Mouse (Mus musculus) spleen, postnatal 10 days (tissue): ENCODE measurements around the gene Plcb2.

Experiments used
- DNase-seq, 2 experiments: peaks; one replicate each; pipeline ENCODE4 v3.0.0; 2021 to 2022; ENCODE audit warnings: low spot score in 2 of 2

Plcb2 gene

GRCm38 (mm10) chr2:118728337-118728736 lies at the start of gene Plcb2:
TSS of gene Plcb2 (minus strand) at chr2:118728438.
- DNase-seq, result peak; percentile 39 to 62

DNA sequence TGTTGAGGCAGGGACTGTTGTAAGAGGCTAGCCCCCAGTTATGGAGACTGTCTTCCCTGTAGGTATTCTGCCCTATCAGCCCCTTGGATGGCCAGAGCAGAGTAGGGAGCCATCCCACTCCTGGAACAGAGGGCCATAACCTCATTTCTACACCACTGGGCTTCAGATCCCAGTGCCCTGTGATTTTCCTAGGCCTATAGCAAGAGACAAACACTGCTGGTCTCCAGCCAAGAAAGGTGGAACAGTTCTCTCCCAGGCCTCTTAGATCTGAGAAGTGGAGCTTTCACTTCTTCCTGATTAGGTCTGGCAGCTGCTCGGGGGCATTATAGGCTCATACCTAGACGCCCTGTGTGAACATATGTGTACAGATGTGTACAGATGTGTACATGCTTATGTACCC lies 48.1 kb upstream of the Plcb2 start:
- DNase-seq, result no peak

DNA sequence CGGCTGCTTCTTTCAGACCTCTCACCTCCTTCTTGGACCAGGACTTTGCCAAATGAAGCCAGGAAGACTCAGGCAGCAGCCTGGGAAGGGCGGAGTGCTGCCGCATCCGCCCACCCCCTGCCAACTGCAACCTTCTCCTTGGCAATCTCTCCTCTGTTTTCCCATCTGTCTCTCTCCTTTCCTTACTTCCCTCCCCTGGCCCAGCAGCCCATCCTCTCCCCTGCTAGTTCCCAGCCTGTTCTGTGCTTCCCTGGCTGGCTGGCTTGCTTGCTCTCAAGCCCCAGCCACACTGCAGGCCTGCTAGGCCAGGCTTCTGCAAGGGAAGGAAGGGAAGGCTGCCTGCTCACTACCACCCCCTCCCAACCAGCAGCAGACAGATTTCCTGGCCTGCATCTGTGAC lies 47.6 kb upstream of the Plcb2 start:
- DNase-seq, result no peak

- no peak for DNase-seq
These were observed 47.2 kb upstream of the Plcb2 start for GRCm38 (mm10) chr2:118775396-118775795.

- DNase-seq, result no peak
These were observed 46.3 kb upstream of the Plcb2 start for GRCm38 (mm10) chr2:118774536-118774935.

DNA sequence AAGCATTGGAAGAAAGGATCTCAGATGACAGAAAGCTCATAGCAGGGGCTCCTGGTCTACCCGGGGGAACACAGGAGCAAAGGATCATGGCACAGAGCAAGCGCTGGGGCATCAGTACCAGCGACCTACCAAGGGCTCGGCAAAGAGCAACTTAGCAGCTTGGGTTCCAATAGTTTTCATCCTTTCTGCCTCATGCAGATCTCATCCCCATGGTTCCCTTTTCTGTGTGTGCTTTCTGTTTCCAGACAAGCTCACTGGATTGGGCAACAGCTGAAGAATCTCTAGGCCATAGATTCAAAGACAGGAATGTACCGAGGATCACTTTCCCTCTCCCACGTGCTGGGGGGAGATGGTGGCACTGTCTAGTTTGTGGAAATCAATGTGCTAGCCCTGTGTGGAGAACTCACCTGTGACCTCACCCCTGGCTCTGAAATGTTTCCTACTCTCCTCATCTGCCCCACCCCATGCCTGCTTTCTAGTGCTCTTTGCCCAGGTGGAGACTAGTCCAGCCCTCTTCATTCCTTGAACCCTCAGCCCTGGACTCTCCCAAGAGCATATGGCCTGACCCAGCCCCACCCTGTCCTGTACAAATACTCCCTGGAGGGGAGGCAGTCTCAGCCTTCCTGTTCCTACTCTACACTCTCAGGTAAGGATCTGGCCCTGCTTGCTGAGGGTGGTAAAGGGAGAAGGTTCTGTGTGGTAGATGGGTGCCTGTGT lies 44.1 kb upstream of the Plcb2 start, which contains the start of gene Phgr1:
Phgr1 (plus strand) TSS at position 612 of the 717 bp plus-strand sequence.
- DNase-seq, result no peak

DNA sequence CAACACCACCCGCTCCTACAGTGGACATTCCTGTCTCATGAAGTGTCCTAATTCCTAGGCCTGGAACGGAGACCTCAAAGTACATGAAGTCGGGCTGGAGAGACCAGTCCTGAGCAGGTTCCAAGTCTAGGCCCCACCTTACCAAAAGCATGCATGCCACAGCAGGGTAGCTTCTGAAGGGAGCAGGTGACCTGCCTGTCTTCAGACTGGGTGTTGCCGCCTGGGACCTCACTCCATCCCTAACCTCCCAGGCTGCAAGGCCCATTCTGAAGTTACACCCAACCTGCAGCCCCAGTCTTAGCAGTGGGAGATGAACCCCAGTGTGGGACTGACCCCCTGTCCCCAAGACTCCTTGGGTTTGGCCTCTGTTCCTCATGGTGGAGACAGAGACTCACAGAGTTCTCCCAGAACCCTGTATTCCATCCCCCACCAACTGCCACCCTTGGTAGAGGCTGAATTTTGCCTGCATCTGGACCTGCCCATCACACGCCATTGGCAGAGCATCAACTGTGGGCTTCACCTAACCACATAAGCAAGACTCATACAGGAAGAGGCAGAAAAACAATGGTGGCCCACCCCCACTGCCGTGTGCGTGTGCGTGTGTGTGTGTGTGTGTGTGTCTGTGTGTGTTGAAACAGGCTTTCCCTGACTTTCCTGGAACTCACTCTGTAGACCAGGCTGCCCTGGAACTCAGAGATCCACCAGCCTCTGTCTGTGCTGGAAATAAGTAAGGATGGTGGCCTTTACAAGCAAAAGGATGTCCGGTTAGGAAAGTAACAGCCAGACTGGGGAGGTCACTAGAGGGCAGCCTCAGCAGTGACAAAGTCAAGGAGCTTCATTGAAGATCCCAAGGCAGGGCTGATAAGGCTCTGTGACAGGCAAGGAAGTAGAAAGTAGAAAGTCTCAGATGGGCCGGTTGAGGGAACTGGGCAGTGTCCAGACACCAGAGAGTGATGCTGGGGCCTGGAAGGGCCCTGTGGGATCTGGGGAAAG lies 38.1 kb upstream of the Plcb2 start:
- DNase-seq, result no peak

DNA sequence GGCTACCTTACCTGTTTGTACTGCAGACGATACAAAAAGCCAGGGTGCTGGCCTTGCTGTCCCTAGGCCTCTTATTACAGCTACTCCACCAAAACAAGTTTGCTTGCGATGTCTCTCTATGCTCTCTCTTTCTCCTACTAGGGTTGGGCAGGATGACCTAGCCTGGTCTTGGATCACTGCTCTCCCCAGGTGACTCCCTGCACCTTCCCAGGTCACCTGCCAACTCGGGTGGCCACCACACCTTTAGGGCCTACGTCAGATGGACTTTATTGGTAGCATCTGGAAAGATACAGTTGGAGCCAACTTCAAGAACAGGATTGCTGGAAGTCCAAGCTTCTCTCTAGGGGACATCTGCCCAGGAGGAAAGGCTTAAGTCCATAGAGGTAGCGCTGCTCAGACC lies 36.6 kb upstream of the Plcb2 start:
- no peak for DNase-seq

- DNase-seq, result peak in 1 of 2 experiments; percentile 47
These were observed 36.0 kb upstream of the Plcb2 start for GRCm38 (mm10) chr2:118764094-118764831.

DNA sequence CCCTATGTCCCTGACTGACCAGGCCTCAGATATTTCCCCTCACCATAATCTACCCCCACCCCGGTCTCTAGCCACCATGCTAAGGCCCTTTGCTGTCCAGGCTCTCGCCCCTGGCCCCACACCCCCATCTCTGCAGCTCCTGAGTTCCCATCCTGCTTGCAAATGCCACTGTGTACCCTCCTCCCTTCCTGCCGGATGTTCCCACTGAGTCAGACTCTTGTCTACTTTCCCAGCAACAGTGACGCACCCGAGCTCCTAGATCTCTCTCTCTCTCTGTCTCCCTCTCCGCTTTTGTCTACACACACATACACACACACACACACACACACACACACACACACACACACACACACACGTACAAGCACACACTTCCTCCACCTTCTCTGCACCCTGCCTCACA lies 35.2 kb upstream of the Plcb2 start:
- no peak for DNase-seq

- no peak for DNase-seq
These were observed 34.5 kb upstream of the Plcb2 start for GRCm38 (mm10) chr2:118762784-118763148.

- DNase-seq, result peak; percentile 69 to 85
These were observed 33.9 kb upstream of the Plcb2 start, which contains the start of gene Ccdc9b for GRCm38 (mm10) chr2:118761906-118762783. TSS of gene Ccdc9b (minus strand) at chr2:118762661.

DNA sequence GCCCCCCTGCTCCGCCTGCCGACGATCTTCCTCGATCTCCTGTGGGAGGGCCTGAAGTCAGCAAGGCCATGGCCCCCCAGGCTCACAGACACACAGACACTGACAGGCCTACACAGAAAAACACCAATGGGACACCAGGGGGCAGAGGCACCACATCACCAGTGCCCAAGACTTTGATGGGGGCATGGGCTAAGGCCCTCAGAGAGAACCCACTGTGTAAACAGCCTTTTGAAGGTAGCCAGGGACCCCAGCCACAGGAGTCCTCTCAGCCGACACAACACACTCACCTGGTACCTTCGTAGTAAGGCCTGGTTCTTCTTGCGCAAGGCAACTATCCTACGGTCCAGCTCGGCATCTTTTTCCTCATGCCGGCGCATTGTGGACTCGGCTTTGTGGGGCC lies 33.1 kb upstream of the Plcb2 start:
- no peak for DNase-seq

DNA sequence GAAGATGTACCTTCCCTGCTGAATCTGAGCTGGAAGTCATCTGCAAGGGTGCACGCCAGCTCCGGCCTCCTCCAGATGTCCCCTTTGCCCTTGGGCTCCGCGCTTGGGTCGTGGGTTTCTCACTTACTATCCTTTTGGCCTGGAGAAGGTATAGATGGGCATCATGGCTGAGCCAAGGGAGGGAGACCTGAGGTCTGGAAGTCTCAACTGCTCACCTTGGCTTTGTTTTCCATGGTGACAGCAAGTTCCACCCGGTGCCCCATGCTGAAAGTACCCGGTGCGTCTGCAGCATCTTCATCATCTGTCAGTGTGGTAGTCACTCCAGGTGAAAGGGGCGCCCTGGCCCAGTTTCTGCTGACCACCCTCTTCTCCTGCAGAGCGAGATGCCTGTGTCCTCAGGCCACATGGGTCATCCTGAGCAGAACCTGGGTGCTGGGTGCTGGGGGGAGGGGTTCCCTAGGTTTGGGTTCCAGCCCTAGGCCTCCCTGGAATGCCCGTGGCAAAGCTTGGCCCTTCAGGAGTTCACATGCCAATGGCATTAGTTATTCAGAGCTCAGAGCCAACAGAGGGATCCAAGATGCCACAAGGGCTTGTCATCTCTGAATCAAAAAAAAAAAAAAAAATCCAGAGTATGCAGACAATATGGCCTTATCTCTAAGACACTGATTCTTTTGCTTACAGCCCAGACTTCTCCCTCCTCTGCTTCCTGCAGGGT lies 32.2 kb upstream of the Plcb2 start:
- DNase-seq, result no peak

- peak; percentile 71 to 85 for DNase-seq
These were observed 31.6 kb upstream of the Plcb2 start for GRCm38 (mm10) chr2:118759828-118760227.

GRCm38 (mm10) chr2:118756103-118756502 lies 27.9 kb upstream of the Plcb2 start:
- no peak for DNase-seq

DNA sequence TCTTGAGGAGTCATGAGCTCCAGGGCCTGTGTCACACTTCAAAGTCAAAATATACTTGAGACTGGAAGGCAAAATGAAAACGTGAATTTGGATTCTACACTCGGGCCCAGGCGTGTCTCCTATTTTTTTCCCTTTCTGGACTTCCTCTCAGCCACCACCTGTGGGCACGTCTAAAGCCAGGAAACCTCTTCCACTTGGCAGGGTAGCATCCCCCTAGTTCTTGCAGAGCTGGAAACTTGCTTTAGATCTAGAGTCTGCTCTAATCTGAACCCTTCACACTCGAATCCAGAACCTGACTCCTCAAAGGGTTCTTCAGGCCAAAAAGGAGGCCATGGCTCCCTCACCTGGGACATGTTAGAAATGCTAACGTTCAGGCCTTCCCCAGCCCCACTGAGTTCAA lies 27.2 kb upstream of the Plcb2 start:
- no peak for DNase-seq

GRCm38 (mm10) chr2:118754143-118754542 lies 25.9 kb upstream of the Plcb2 start:
- DNase-seq, result no peak

DNA sequence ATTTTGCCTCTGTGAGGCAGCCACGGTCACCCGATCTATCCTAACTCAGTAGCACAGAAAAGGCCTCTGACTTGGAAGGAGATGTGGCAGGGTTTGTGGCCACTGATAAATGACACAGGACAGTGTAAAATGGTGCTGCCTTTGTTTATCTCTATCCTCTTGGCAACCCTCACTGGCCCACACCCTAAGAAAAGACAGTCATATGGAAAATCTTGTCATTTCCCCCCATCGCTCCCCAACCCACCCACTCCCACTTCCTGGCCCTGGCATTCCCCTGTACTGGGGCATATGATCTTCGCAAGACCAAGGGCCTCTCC lies 24.5 kb upstream of the Plcb2 start:
- no peak for DNase-seq
